Mouse (Mus musculus): Measurements from ENCODE around the gene Cstad.
A peak's percentile ranks its signal among the peaks of the same experiment; 100 is the strongest.

Gene Cstad

DNA sequence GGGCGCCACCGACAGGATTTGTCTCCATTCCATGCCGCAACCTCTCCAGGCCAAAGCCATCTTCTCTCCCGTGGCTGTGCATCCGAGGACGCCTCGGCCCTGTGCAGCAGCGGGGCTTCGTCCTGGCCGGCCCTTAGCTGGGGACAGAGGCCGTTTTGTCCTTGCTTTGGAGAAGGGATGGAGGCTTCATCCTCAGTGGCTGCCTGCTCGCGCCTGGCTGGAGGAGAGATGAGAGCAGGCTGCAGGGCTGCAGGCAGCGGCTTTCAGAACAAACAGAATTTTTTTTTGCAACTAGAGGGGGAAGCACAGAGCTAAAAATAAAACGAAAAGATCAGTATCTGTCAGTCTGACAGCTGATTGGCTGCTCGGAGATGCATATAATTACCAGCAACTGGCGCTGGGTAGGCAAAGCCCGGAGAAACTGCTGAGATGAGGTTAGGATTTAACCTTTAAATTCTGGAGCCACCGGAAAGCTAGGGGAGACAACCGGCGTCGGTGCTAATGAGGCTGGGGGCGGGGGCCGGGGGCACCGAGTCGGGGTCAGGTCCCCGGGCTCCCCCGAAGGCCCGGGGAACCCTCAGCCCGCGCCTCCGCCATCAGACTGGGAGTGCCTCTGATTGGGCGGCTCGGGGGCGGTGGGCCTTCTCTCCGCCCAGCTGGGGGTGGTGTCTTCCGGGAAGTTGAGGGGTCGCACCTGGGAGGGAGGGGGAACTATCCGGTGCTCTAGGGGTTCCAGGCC lies at the start of gene Cstad:
Gene Cstad, plus strand, starts transcription at position 400 of the 739 bp plus-strand sequence.
- peak; percentile 65 for DNase-seq (ENCODE audit: low read depth, low spot score)

DNA sequence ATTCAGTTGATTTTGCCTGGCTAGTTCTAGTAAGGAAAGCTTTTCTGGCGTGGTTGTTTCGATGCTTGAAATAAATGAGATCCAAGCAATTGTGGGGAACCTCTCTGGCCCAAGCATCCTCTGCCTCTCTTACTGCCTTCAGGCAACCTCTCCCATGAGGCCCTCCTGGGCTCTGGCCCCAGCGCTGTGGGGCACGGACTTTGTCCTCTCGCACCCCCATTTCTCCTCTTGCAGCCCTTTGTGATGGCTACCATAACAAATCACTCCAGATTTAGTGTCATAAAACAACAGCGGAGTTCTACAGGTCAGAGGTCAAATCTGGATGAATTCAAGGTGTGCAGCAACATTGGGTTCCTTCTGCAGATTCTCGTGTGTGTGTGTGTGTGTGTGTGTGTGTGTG lies 49.1 kb upstream of the Cstad start:
- no peak for DNase-seq (ENCODE audit: low read depth, low spot score)

DNA sequence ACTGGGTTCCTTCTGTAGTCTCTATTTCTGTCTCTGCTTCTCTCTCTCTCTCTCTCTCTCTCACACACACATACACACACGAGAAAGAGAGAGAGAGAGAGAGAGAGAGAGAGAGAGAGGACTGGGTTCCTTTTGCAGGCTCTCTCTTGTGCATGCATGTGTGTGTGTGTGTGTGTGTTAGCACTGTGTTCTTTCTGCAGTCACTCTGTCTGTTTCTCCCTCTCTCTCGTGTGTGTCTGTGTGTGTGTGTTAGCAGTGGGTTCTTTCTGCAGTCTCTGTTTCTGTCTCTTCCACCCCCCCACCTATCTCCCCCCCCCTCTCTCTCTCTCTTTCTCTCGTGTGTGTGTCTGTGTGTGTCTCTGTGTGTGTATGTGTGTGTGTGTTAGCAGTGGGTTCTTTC lies 48.6 kb upstream of the Cstad start:
- no peak for DNase-seq (ENCODE audit: low read depth, low spot score)

DNA sequence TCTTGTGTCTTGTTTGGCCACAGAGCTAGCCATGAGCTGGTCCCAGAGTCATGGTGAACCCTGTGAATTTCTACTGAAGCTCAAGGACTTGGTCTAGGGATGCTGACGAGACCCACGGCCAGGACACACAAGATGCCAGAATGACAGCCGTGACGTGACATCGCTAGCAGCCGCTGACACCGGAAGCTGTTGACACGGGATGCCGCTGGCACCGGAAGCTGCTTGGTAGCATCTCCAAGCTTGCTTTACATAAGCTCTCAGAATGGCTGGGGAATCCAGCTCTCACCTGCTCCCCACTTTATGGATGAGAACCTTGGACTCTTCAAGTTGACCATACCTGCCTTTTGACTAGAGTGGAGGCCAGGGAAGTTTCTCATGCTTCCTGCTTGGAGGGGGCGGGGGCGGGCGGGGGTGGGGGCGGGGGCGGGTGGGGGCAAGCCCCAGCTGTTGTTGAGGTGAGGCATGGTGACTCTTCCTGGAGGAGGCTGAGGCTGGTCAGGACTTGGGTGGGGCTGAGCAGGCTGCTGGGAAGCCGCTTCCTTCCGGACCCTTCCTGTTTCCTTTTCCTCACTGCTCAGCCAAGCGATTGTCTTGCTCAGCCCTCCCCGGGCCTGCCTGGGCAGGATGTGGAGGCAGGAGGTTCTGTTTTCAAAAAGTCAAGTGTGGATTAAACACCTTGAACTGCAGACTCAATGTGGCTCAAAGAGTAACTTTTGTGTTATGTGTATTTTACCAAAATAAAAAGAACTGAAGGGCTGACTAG lies 47.2 kb upstream of the Cstad start:
- peak; percentile 90 for DNase-seq (ENCODE audit: low read depth, low spot score)

DNA sequence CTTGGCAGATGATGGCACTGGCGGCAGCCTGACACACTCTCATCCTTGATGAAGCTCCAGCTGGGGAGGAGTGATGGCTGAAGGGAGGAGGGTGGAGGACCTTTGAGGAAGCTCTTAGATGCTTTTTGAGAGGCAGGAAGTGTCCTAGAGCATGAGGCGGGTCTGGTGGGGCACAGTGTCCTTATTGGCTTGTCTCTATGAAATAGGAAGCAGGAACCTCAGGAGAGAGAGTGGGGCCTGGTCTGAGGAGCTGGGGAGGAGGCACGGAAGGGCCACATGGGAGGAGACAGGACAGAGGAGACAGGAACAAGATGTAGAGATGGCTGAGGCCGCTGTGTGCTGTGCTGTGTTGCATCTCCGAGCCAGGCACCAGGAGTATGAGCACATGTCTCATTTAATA lies 43.3 kb upstream of the Cstad start:
- no peak for DNase-seq (ENCODE audit: low read depth, low spot score)

DNA sequence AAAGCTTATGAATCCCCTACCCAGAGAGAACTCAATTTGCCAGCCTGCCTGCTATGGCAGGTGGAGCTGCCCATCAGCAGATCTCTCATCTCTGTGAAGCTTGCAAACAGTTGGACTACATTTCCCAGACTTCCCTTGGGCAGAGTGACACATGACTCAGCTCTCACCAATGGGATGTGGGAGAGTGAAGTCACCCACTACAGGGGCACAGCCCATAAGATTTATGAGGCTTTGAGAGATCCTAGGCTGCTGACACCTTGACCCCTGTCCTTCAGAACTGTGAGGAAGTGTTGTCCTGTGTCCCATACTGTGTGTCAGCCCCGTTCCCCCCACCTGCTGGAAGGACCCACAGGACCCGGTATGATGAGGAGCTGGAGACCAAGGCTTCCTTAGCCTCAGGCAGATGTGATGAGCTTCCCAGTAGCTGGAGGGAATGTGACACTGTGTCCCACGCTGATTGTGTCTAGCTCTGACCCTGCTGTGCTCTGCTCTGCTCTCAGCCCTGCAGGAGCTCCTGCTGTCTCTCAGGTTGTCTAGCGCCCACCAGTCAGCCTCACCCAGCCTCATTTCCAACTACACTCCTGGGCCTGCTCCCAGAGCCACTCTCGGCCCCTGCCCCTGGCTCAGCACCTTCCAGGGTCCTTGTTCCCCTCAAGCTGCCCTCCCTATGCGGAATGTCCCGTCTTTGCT lies 40.8 kb upstream of the Cstad start:
- DNase-seq (ENCODE audit: low read depth, low spot score) = peak; percentile 89

DNA sequence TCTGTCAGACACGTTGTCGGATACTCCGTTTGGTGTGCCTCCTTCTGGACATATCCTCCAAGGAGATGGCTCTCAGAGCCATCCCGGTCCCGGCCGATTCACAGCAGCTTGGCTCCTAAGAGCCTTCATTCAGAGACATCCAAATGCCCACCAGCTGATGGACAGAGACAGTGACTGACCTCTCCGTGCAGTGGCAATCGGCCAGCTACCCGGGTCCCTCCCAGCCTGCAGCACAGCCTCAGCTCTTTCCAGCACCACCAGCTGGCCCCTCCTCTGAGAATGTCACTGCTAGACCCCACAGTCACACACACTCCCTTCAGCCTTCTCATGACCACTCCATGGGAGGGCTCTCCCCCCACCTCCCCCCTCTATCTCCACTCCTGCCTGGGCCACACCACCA lies 39.6 kb upstream of the Cstad start:
- no peak for DNase-seq (ENCODE audit: low read depth, low spot score)

DNA sequence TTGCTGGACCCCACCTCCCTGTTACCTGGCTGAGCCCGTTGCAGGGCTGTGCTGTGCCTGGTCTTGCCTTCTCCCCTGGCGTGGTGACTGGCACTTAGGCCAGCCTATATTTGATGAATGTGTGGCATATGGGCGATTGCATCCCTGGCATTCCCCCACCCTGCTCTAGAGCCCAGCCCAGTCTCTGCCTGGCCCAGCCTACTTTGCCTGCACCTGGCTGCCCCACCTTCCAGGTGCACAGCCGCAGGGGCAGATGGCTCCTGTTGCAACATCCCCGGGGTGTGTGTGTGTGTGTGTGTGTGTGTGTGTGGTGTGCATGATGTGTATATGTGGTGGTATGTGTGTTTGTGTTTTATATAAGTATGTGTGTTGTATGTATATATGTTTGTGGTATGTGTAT lies 38.3 kb upstream of the Cstad start:
- no peak for DNase-seq (ENCODE audit: low read depth, low spot score)

DNA sequence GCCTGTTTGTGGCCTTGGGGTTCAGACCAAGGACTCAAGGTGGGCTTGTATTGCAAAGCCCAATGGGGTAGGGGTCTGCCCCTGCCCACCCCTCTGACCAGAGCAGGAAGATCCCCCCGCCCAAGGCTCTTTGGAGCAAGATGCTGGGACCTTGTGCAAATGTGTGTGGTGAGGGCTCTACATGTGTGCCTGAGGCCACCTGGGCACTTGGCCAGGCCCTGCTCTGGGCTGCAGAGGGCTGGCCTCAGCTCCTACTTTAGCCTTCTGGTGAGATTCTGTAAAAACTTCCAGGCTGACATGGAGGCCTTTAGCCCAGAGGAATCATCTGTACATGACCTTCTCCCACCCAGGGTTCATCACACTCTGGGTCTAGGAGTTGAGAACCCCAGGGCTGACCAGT lies 35.3 kb upstream of the Cstad start:
- DNase-seq (ENCODE audit: low read depth, low spot score) = no peak

DNA sequence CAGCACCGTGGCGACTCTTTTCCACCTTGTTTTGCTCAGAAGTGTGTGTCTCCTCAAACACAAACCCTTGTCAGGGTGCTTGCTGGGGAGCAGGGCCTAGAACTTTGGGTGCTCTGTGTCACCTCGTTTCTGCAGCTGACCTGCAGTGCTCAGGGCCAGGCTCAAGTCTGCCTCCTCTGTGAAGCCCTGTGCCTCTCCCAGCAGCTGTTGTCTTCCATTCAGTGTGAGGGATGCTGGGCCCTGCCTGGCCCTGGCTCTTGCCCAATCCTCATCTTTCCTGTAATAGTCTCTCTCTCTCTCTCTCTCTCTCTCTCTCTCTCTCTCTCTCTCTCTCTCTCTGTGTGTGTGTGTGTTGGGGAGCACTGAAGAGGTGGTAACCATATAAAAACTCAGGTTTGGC lies 32.3 kb upstream of the Cstad start:
- DNase-seq (ENCODE audit: low read depth, low spot score) = no peak

DNA sequence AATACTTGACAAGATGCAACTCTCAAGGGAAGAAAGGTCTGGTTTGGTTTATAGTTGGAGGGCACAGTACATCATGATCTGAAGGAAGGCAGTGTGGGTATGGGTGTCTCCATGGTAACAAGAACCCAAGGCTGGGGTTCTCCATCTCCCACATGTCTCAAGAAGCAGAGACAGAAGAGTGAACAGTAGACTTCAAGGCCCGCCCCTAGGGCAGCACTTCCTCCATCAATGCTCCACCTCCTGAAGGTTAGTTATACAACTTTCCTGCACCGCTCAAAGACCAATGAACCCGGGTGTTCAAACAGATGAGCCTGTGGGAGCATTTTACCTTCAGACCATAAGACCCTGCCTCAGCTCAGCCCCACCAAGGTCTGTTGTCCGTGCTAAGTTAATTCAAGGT lies 23.2 kb upstream of the Cstad start:
- peak; percentile 35 for DNase-seq (ENCODE audit: low read depth, low spot score)

DNA sequence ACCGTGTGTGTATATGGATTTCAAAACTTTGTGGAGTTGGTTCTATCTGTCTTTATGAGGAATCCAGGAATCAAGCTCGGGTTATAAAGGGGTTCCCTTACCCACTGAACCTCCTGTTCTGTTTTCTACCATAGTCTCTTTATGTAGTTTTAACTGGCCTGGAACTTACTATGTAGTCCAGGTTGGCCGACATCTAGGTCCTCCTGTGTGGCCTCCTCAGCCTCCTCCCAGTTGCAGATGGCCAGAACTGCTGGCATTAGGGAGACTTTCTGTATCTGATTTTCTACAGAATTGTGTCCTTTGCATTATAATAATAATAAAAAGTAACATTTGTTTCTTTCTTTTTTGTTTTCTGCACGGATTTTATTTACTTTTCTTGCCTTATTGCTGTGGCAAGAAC lies 21.3 kb upstream of the Cstad start:
- DNase-seq (ENCODE audit: low read depth, low spot score) = no peak

DNA sequence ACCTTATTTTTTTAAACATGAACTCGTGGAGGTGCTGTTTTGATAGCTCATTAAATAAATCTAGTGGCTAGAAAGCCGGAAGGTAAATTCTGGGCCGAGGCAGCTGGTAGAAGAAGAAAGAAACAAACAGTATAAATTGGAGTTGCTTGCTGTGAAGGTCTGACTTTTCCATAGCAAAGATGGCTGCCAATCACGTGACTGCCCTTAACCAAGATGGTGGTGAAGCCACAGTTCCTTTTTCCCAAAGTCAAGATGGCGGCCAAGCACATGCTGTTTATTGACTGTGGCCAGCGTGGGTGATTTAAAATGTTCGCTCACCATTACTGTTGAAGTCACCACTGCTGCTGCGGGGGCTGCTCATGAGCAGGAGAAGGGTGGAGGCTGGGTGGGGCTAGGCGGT lies 17.8 kb upstream of the Cstad start:
- DNase-seq (ENCODE audit: low read depth, low spot score) = peak; percentile 91

DNA sequence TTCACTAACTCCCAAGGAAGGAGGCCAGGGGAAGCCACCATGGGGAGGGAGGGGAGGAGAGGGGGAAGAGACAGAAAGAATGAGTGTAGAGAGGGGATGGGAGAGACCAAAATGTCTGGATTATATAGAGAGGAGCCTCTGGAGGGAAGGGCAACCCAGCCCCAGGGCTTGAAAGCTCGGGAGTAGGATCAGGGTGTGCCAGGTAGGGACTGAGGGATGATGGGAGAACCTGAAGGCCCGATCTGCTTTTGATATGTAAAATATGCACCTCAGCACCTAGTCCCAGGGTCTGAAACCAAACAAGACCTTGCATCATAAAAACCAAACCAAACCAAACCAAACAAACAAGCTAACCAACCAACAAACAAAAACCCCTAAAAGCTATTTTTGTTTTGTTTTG lies 16.8 kb upstream of the Cstad start:
- peak; percentile 49 for DNase-seq (ENCODE audit: low read depth, low spot score)

DNA sequence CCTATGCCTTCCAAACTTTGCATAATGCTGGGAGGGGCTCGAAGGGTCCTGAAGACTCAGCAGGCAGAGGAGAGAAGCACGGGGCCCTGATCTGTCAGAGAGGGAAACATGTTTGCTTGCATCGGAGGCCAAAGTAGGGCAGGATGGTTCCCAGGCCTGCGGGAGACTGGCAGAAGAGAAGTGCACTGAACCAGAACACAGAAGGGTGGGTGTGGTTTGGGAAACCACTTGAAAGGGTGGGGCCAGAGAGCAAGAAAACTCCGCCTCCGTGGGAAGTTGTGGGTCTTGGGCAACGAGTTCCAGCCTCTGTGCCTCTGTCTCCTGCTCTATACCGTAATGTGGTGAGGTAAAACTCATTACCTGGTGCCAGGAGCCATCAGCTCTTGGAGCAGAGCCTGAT lies 7.7 kb upstream of the Cstad start:
- DNase-seq (ENCODE audit: low read depth, low spot score) = peak; percentile 59

DNA sequence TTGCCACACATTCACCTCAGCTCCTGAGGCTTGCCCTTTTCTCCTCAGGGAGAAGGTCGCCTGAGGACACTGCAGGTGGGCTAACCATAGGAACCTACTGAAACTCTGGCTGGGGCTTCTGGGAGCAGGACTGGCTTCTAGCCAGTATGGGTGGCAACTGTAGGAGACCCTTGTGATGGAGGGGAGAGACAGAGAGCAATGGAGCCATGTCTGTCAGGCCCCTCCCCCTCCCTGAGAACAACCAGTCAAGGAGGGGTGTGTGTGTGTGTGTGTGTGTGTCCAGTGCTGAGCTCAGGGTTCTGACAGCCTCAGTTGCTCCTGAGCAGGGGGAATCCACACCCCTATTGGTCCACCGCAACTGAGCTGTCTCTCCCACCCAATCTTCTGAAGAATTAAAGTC lies 7.2 kb upstream of the Cstad start:
- DNase-seq (ENCODE audit: low read depth, low spot score) = no peak

DNA sequence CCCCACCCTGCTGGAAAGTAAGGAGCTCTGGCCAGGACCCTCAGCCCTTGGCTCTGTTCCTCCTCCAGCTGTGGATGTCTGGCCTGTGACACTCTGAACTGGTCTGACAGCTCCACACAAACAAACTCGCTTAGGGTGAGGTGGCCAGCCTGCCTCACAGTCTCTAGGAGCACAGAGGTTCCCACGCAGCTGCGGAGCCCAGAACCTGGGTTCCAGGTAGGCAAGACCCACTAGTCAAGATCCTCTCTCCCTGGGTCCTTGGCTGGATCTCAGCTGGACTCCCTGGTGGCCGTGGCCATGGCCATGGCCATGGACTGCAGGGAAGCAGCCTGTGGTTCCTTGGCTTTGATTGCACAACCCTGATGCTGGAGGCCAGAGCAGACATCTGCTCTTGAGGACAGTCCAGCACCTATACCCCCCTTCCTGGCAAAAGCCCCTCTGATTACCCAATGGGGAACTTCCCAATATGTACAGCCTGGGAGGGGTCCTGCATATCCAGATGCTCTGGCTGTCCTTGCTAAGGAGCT lies 5.8 kb upstream of the Cstad start:
- no peak for DNase-seq (ENCODE audit: low read depth, low spot score)

DNA sequence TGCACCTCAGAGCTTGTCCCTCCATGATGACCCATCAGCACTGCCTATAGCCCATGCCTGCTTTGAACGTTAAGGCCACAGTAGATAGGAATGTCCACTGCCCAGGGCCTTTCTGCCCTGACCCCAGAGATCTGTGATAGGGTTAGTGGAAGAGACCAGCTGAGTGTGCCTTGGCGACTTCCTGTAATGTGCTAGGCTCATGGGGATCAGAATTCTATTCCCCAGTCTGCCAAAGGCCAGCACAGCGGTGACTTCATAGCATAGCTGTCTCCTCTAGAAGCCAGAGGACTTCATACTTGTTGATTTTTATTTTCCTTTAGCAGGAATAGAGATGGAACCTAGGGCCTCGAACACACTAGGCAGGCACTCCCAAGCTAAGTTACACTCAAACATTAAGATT lies 5.1 kb upstream of the Cstad start:
- DNase-seq (ENCODE audit: low read depth, low spot score) = no peak

DNA sequence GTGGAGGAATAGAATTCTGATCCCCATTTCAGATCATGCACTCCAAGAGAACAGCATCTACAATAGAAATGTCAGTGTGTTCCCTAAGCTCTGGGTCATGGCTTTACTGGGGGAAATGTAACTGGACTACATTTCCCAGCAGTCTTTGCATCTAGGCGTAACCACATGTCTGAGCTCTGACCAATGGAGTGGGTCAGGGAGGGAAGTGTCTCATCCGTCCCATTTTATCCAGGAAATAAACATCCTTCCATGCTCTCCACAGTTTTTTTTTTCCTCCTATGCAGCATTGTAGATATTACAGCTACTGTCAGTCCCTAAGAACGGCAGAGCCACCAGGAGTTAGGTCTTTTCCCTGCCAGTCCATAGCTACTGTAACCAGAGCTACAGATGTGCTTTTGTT lies 3.9 kb upstream of the Cstad start:
- DNase-seq (ENCODE audit: low read depth, low spot score) = peak; percentile 75

DNA sequence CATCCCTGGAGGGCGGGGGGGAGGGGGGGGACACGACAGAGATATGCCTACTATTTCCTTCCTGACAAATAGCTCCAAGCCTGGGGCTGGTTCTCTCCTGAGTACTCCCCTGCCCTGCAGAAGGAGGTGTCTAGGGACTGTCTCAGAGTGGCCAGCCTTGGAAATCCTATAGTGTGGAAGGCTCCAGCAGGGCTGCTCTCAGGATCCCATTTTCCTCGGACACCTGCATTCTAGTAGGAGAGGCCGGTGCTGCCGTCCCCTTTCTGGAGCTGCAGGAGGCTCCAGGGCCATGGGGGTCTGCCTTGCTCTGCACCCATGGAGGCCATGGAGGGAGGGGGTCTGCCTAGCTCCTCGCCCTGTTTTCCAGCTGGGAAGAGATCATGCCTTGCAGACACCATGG lies 2.4 kb upstream of the Cstad start:
- no peak for DNase-seq (ENCODE audit: low read depth, low spot score)

DNA sequence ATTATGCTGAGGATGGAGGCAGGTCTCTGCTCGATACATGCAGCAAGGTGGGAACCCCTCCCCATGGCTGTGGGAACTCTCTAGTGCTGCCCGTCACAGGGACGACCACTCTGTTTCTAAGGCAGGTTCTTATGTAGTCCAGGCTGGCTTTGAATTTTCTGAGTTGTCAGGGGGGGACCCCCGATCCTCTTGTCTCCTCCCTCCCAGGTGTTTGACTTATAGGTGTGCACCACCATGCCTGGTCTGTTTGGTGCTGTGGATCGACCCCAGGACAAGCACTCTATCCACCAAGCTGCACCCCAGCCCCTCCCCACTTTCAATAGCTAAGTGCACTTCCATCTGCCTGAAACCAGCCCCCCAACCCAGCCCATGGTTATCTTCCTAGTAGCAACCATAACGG lies 1.9 kb upstream of the Cstad start:
- no peak for DNase-seq (ENCODE audit: low read depth, low spot score)

DNA sequence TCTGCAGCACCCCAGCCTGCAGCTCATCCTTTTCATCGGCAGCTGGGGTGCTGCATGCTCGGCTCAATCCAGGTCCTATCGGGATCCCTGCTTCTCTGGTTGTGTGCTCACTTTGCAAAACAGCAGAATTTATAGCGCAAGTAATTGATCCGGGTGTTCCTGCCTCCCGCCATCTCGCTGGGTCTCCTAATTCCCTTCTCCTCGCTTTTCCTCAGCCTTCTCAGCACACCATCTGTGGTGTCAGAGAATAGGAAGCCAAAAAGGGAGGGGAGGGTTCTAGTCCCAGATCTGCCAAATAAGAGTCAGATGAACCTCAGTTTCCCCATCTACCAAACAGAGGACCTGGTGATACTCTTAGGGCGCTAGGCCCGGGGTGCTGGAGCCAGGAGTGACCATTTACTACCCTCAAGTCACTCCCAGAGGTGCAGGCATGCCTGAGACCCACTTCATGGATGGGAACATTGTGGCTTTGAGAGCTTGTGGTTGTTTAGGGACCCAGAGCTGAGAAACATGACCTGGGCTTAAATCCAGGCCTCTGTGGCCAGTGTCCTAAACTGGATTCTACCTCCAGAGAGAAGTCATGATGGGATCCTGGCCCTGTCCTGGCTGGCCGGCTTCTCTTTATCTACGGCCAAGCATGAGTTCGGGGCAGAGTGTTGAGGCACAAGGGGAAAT lies 1.1 kb upstream of the Cstad start:
- DNase-seq (ENCODE audit: low read depth, low spot score) = no peak

Measured in R1 (cell line).